Mouse (Mus musculus) thymus, postnatal 10 days (tissue): ENCODE results near the gene Eya2.
"Not testable (repeated sequence)": the region's sequence is repeated elsewhere in the genome, so short reads cannot be mapped to it uniquely, and the experiment has no call there.

Source experiments
- DNase-seq, 2 experiments: peaks; one replicate each; pipeline ENCODE4 v3.0.0; 2021; ENCODE audit warnings: low spot score in 2 of 2

Gene Eya2

DNA sequence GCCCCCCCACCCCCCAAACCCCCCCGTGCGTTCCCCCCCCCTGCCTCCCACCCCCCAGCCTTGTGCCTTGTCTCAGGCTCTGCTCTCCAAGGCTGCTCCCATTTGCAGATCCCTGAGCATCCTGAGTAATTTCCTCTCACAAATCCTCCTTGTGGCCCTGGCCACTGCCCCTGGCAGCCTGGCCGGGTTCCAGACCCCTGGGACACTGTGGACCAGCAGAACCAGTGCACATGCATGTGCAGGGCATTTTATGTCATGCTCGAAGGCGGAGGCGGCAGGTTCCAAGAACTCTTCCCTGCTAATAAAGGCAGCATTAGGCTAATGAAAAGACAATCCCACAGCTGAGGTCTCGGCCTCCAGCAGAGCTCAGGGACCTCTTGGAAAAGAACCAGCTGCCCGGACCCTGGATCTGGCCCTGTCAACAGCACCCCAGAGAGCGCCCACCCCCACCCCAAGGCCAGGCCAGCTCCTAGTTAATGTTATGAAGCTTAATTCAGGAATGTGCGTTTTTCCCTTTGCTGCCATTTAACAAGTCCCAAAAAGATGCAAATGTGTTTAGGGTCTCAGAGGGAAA is 174.6 kb downstream of the Eya2 start:
- DNase-seq = no peak

DNA sequence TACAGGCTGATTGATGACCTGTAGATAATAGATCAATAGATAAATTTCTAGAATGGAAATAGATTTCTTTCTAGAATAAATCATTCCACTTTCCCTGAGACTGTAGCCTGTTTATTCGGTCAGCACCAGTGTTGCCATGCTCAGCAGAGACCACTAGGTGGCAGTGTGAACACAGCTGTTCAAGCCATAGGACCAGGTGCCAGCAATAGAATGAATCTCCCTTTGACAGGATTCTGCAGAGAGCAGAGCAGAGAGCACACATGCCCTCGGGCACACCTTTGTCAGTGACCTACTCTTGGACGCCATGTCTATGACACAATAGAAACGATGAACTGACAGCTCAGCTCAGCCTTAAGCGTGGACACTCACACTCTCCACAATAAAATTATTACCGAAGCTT is 184.1 kb downstream of the Eya2 start:
- peak; percentile 56 to 75 for DNase-seq

DNA sequence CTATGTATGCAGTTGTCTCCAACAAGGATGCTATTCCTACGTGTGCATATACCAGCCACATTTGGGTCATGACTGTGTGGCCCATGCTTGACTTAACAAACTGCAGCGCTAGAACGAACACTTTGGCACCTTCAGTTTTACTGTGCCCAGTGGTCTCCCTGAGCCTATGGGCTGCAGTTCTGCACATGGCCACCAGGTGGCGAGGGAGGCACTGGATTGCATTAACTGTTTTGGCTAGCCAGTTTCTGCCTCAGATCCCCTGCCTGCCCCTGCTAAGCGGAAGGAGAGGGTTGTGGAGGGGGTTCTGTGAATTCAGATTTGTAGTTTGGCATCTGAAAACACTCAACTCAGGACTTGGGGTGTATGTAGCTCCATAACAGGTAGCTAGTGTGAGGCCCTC is 187.5 kb downstream of the Eya2 start:
- DNase-seq = peak; percentile 63 to 84

DNA sequence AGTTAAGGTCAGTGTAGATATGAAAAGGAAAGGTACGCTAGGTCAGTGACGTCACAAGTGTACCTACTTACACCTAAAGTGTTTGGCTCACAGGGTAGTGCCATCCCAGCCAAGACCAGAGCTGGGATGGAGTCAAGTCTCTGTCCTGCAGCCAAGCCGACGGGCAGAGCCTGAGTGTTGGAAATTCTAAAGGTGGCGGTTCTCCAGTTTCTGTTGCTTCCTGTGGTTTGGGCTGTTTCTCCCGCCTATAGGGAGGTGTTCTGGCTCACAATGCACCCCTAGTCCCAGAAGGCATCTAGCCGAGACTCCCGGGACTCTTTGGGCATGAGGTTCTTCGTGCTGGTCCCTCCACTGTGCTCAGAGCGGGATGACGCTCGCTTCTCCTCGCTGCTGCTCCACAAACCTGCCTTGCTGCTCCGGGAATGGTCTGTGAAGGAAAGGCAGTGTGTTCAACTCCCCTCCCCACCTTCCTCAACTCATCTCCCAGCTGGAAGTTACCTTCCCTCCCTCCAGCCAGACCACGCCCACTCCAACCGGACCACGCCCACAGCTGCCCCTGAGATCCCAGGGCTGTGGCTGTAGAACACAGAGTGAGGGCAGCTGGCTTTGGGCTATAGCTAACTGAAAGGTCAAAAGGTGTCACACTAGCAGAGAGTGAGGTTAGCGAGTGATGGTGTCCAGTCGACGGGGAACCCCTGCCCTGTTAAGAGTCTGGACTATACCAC is 190.6 kb downstream of the Eya2 start:
- no peak for DNase-seq

DNA sequence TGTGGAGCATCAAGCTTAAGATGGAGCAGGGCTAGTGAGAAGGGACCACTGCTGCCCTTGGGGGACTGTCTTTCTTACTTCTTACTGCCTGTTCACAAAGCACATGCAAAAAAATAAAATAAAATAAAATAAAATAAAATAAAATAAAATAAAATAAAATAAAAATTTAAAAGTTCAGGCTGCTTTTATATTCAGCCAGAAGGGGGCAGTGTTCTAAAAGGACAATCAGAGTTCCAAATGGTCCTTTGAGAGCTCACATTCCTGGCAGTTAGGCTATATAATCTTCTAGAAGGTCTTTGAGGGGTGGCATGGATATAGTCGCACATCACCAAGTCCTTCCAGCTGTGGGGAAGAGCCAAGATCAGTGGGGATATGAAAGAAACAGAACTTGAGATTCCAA is 191.6 kb downstream of the Eya2 start:
- no peak for DNase-seq

DNA sequence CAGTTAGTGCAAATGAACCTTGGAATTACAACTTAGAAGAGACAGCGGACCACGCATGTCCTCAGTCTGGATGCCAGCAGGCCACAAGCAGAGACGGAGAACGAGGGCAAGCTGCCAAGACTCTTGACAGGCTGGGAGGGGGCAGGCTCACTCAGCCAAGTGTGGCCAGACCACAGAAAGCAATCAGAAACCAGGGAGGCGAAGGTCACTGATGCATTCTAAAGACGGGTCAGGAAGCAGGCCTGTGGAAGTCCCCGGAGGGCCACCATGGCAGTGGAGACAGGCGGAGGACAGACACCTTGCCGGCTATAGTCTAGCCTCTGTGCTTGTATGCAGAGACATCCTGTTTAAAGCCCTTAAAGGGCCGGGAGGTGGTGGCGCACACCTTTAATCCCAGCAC is 193.2 kb downstream of the Eya2 start:
- no peak for DNase-seq

DNA sequence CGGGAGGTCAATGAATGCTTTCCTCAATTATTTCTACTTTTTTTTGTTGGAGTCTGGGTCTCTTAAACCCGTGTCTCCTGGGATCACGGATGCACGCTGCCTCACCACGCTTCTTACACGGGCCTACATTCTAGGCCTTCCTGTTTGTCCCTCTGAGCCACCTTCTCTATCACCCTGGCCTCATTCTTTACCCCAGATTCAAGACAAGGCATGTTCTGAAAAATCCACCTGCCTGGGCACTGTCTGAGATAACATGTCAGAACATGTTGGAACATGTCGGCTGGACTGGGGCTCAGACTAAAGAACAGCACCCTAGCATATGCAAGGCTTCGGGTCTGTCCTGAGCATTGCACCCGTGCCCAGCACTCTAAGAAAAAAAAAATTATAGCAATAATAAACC is 194.0 kb downstream of the Eya2 start:
- DNase-seq = no peak

DNA sequence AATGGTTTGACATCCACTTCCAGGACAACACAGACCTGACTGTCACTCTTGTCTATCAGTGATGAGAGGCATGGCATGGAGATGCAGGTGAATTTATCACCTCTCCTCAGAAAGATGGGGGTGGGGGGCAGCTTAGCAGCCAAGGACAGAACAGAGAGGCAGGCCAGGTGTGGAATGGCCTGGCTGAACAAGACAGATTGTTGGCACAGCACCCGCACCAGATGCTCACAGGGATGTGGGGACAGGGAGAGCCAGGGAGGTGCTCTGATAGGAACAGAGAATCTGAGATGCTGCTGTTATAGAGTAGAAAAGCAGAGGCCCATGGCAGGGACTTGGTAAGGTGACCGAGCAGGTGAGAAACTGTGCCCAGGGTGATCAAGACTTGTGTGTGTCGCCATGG is 194.8 kb downstream of the Eya2 start:
- DNase-seq = no peak

DNA sequence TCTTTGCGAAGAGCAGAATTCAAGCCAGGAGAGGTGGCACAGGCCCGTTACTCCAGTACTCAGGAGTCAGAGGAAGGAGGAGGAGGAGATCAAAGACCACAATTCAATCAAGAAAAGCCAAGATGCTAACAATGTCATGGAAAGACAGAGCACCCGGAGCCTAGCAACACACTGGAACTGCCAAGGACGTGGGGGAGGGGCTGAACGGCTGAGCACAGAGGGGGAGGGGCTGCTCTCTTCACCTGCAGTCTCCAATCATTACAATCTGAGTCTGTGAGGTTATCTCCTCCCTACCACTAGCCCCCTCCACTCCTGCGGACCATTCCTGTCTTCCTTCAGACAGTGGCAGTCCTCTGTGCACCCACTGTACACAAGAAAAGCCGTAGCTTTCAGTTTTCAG is 196.2 kb downstream of the Eya2 start:
- no peak for DNase-seq

DNA sequence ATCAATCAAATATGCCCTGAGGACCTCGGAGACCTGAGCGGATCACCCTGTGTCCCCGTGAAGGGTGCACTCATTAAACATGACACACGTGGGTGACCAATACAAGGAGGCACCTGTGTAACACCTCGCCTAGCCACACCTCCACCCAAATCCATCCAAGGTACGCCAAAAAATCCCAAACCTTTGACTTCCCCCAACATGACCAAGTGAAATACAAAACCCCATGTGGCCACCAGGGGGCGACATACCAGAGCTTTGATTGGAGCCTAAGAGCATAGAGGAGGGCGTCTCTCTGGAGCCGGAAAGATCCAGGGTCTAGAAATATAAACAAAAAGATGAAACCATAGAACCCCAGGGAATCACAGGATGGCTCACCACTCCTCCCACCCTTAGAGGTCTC is 196.8 kb downstream of the Eya2 start:
- DNase-seq = peak; percentile 40 to 68

DNA sequence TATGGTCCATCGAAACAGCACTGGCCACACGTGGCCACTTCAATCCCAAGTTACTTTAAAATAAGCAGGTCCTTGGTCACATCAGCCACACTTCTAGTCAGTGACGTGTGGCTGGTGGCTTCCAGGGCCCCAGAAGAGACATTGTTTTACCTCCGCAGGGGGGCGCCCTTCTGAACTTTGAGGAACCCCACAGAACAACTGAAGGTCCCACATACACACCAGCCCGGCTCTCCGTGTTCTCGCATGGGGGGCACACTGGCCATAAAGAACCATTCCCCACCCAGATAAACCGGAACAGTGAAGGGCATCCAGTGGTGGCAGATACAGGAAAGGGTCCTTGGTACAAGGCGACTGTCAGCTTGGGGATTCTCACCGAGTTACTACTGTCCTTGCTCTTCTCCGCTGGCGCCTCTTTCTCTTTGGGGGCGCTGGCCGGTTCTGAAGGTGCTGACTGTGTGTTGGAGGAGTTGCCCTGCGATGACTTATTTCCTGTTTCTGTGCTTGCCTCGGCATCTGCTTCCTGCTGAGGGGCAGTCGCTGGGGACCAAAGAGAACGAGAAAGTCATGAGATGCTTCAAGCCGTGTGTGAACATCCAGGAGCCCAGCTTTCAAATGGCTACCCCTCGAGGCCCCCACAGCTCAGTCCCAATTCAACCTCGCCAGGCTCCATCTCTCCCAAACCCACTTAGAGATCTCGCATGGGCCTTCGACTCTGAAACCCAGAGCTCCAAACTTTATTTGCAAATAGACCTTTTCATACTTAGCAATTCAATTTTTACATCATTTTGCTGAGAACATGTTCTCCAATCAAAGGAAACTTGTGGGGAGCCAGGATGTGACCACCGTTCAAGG is 197.8 kb downstream of the Eya2 start:
- DNase-seq = peak; percentile 41 to 52

DNA sequence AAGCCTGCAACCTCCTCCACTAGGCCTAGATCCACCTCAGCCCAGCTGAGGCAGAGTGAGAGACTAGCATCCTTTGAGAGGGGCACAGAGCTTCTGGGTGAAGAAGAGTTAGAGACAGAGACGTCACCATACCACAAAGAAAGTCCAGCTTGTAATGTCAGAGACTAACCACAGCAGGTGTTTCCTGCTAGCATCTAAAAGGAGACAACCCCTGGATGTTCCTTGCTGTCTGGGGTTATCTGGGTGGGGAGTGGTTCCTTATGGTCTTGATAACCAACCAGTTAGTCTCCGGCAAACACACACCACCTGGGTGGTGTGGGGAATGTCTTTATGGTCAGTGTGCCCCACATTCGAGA is 198.4 kb downstream of the Eya2 start:
- DNase-seq = peak; percentile 29 to 30

DNA sequence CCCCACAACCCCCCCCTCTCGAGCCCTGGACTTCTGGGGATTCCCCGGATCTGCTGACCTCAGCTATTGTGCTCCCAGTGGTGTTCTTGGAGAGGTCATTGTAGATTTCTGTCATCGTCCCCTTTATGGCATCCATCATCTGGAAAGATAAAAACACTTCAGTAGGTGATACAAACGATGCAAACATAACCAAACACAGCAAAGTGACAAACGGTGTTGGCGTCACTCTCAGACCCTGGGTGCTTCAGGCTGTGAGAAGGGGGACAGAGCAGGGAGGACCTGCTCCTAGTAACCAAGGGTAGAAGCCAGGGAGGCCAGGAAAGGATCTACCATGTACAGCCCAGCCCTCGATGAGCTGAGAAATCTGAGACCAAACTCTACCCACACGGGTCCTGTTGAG is 203.0 kb downstream of the Eya2 start:
- no peak for DNase-seq

DNA sequence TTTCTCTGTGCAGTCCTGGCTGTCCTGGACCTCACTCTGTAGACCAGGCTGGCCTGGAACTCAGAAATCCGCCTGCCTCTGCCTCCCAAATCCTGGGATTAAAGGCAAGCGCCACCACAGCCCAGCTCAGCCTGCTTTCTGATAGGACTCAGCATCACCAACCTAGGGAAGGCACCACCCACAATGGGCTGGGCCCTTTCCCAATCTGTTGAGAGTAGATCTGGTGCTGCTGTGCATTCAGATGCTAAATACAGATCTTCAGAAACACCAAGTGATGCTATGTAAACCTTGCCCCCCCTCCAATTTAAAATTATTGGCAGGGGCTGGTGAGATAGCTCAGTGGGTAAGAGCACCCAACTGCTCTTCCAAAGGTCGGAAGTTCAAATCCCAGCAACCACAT is 205.3 kb downstream of the Eya2 start:
- not testable (repeated sequence) for DNase-seq

DNA sequence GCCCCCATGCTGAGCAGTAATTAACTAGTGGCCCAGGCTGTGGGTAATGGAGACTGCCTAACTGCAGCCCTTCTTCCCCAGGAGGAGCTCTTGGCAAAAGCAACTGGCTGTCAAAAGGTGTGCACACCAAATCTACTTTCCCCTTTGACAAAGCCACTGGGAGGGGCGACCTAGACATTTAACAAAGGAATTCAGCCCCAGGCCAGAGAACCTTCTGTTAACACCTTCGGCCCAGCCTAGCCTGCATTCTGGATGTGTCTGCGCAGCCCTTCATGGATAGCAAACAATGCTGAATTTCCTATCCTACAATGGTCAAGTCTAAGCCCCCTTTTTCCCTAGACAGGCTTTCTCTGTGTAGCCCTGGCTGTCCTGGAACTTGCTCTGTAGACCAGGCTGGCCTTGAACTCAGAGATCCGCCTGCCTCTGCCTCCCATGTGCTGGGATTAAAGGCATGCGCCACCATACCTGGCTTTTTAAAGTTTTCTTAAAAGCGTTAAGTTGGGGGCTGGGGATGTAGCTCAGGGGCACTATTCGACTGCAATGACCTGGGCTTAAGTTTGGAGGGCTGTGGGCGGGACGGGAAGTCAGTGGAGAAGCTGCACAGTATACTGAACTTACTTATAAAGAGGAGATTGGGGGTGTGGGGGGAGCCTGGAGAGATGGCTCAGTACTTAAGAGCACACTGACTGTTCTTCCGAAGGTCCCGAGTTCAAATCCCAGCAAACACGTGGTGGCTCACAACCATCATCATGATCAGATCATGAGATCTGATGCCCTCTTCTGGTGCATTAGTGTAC is 213.5 kb downstream of the Eya2 start:
- no peak for DNase-seq

DNA sequence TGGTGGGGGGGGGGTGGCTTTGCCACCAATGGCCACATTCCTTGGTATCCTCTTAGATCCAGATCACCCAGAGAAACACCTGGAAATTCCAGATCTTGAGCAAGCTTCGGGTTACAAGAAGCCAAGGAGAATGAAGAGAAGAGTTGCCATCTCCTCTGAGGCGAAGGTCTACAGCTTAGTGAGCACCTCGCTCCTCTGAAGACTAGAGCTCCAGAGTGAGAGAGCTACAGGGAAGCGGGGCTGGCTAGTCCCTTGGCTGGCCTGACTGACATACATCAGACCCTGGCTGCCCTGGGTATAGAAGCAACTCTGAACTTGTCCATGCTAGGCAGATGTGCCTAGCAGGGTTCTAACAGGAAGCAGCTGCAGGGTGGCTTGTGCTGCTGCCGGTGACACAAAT is 214.3 kb downstream of the Eya2 start:
- DNase-seq = no peak

DNA sequence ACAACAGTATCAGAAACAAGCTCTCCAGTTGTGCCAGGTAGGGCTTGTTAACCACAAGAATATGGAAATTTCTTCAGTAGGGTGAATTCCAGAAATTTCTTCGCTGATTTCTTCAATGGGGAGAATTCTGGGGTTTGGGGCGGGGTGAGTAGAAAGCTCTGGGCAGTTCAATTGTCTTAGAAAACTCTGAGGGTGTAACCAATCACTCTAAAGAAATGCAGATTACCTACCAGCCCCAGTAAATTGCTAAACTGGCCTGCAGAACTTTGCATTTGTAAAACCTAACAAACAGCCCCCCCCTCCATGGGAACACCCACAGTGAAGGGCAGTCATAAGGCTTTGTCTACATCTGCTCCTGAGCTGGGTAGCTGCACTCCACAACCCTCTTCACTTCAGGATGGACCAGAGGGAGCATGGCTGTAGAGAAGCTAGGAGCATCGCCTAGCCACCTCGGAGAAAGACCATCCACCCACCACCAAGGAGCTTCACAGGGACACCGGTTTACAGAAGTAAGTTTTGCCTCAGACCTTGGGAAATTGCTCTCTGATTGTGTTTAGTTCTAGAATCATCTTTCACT is 215.2 kb downstream of the Eya2 start:
- DNase-seq = no peak

DNA sequence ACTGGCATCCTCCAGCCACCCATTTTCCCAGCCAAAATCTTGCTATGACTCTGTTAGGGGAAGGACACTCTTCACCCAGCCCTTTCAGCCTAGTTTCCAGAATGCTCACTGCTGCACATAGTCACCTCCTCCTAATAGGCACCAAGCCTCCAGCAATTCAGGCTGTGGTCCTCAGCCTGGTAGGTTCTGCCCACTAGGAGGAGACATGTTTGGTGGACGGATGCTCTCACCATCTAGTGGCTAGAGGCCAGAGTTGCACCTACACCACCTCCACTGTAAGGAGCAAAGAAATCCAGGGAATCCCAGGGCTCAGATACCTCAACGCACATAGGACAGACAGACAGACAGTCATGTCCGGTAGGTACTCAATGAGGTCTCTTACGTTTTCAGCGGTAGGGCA is 216.7 kb downstream of the Eya2 start:
- peak; percentile 18 to 74 for DNase-seq

DNA sequence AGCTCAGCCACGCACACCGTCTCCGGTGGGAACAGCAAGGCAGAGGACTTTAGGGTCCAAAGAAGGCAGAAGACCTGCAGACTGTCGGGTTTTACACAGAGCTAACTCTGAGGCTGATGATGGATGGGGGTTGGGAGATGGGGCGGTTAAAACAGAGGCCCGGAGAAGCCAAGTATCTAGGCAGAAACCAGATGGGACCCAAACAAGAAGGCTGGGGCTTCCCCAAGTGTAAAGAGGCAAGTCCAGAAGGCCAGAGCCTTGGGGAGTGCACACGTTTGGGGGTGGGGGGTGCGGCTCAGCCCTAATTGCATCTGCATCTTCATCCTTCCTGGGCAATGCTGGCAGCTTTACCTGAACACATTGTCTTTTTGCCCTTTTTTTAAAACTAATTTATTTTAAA is 218.1 kb downstream of the Eya2 start:
- no peak for DNase-seq

DNA sequence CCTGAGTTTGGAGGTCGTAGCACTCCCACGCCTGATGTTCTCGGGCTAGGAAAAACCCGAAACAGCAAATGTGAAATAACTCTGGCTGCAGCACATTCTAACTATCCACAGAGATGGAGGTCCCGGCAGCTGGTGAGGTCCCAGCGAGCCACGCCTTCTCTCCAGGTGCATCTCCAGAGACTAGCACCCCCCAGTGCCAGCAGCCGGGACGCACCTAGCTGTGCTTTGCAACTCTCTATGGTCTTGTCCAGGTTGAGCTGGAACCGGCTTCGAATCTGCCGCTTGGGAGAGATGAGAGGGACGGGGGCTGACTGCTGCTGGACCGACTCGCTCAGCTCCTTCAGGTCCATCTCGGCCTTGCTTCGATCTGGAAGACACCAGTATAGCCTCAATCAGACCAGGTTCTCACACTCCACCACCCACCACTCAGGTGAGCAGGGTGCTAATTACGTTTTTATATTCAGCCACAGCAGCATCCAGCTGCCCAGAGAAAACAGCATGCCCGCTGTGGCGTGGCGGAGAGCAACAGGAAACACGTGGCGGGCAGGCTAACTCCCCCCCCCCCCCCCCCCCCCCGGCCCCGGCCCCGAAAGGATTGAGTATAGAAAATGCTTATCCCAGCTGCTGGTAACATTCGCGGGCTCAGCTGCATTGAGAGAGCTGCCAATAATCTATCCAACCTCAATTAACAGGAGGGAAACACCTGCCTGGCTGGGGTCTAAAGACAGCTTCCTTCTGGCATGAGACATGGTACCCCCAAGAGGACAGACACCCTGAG is 220.5 kb downstream of the Eya2 start:
- DNase-seq = no peak

DNA sequence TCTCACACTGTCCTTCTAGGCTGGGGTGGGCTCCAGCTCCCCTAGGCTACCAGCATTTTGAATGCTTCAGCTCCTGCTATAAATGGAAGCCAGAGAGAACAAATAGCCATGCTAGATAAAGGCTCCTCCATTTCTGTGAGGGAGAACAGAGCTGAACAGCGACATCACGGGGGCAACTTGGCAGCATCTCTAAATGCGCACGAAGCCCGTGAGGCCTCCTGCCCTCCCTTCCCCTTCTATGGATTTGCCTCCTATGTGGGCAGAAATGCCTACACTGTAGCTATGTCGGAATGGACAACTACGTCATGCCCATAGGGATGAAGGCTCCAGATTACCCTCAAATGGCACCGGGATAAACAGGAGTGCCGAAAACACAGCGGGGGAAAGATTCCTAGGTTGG is 222.6 kb downstream of the Eya2 start:
- DNase-seq = no peak
